Mouse (Mus musculus): ENCODE data around the gene D2hgdh.
A peak's percentile ranks its signal among the peaks of the same experiment; 100 is the strongest.
"Not testable (repeated sequence)": the region's sequence is repeated elsewhere in the genome, so short reads cannot be mapped to it uniquely, and the experiment has no call there.

D2hgdh gene

GRCm38 (mm10) chr1:93826540-93826835 lies 1.8 kb downstream of the D2hgdh start:
- no peak for DNase-seq (ENCODE audit: low spot score in 2 of 2)

GRCm38 (mm10) chr1:93832754-93833360 lies 8.1 kb downstream of the D2hgdh start:
- DNase-seq (ENCODE audit: low spot score in 2 of 2), result not testable (repeated sequence)

- DNase-seq (ENCODE audit: low spot score in 2 of 2), result no peak
These were observed 10.0 kb downstream of the D2hgdh start for GRCm38 (mm10) chr1:93834671-93835150.

GRCm38 (mm10) chr1:93835211-93835610 lies 10.5 kb downstream of the D2hgdh start:
- DNase-seq (ENCODE audit: low spot score in 2 of 2), result no peak

GRCm38 (mm10) chr1:93835876-93836531 lies 11.3 kb downstream of the D2hgdh start:
- DNase-seq (ENCODE audit: low spot score in 2 of 2), result no peak

GRCm38 (mm10) chr1:93836532-93836913 lies 11.8 kb downstream of the D2hgdh start:
- no peak for DNase-seq (ENCODE audit: low spot score in 2 of 2)

GRCm38 (mm10) chr1:93837335-93837734 lies 12.6 kb downstream of the D2hgdh start:
- DNase-seq (ENCODE audit: low spot score in 2 of 2), result no peak

- DNase-seq (ENCODE audit: low spot score in 2 of 2), result not testable (repeated sequence)
These were observed 13.9 kb downstream of the D2hgdh start for GRCm38 (mm10) chr1:93838569-93838968.

GRCm38 (mm10) chr1:93845766-93846366 lies 21.2 kb downstream of the D2hgdh start:
- not testable (repeated sequence) for DNase-seq (ENCODE audit: low spot score in 2 of 2)

- not testable (repeated sequence) for DNase-seq (ENCODE audit: low spot score in 2 of 2)
These were observed 31.1 kb downstream of the D2hgdh start for GRCm38 (mm10) chr1:93855790-93856189.

- DNase-seq (ENCODE audit: low spot score in 2 of 2), result no peak
These were observed 32.7 kb downstream of the D2hgdh start for GRCm38 (mm10) chr1:93857370-93857769.

GRCm38 (mm10) chr1:93857991-93858390 lies 33.3 kb downstream of the D2hgdh start:
- no peak for DNase-seq (ENCODE audit: low spot score in 2 of 2)

- no peak for DNase-seq (ENCODE audit: low spot score in 2 of 2)
These were observed 34.9 kb downstream of the D2hgdh start for GRCm38 (mm10) chr1:93859619-93860018.

- not testable (repeated sequence) for DNase-seq (ENCODE audit: low spot score in 2 of 2)
These were observed 36.3 kb downstream of the D2hgdh start, which contains the start of gene Gal3st2 for GRCm38 (mm10) chr1:93861048-93861447. Gal3st2 (plus strand) TSS chr1:93861306.

GRCm38 (mm10) chr1:93871594-93872105 lies 46.9 kb downstream of the D2hgdh start:
- DNase-seq (ENCODE audit: low spot score in 2 of 2), result not testable (repeated sequence)

- DNase-seq (ENCODE audit: low spot score in 2 of 2), result not testable (repeated sequence)
These were observed 49.7 kb downstream of the D2hgdh start for GRCm38 (mm10) chr1:93874405-93874804.

- not testable (repeated sequence) for DNase-seq (ENCODE audit: low spot score in 2 of 2)
These were observed 57.1 kb downstream of the D2hgdh start for GRCm38 (mm10) chr1:93881778-93882177.

GRCm38 (mm10) chr1:93890936-93891335 lies 66.2 kb downstream of the D2hgdh start:
- not testable (repeated sequence) for DNase-seq (ENCODE audit: low spot score in 2 of 2)

GRCm38 (mm10) chr1:93897395-93897794 lies 72.7 kb downstream of the D2hgdh start:
- DNase-seq (ENCODE audit: low spot score in 2 of 2), result not testable (repeated sequence)

GRCm38 (mm10) chr1:93901291-93901690 lies 76.6 kb downstream of the D2hgdh start:
- DNase-seq (ENCODE audit: low spot score in 2 of 2), result peak; percentile 34 to 40
